Mouse (Mus musculus) hindlimb bud, embryonic 11.5 days (tissue): Measurements from ENCODE around the gene Gm11595.
"Not testable (repeated sequence)": the region's sequence is repeated elsewhere in the genome, so short reads cannot be mapped to it uniquely, and the experiment has no call there.

Experiments used
- DNase-seq: peaks from one replicate; pipeline ENCODE4 v3.0.0-alpha.2; 2012; ENCODE audit warnings: low read depth, low spot score; ENCODE audit errors: extremely low spot score

Gene Gm11595

GRCm38 (mm10) chr11:99772813-99773212, at the start of gene Gm11595:
Gene Gm11595 (minus strand): TSS chr11:99772913.
- DNase-seq: not testable (repeated sequence)

GRCm38 (mm10) chr11:99815566-99815965, 42.9 kb upstream of the Gm11595 start, which contains the start of gene Gm11564:
Gene Gm11564 (minus strand): TSS chr11:99815666.
- not testable (repeated sequence) for DNase-seq

- not testable (repeated sequence) for DNase-seq
Observed at GRCm38 (mm10) chr11:99809792-99810191, 37.1 kb upstream of the Gm11595 start, which contains the start of gene Krtap4-13. Gene Krtap4-13 (minus strand): TSS chr11:99809892.

- not testable (repeated sequence) for DNase-seq
Observed at GRCm38 (mm10) chr11:99804346-99804745, 31.6 kb upstream of the Gm11595 start, which contains the start of gene Gm11554. Gene Gm11554 (minus strand): TSS chr11:99804446.

- DNase-seq: not testable (repeated sequence)
Observed at GRCm38 (mm10) chr11:99798832-99799231, 26.1 kb upstream of the Gm11595 start, which contains the start of gene Gm11569. Gene Gm11569 (minus strand): TSS chr11:99798932.

- DNase-seq: no peak
Observed at GRCm38 (mm10) chr11:99793367-99793766, 20.7 kb upstream of the Gm11595 start, which contains the start of gene Gm11596. Gene Gm11596 (minus strand): TSS chr11:99793467.

GRCm38 (mm10) chr11:99784900-99785299, 12.2 kb upstream of the Gm11595 start, which contains the start of gene Krtap4-9:
Gene Krtap4-9 (plus strand): TSS chr11:99785200.
- DNase-seq: not testable (repeated sequence)

- DNase-seq: no peak
Observed at GRCm38 (mm10) chr11:99780604-99781003, 7.9 kb upstream of the Gm11595 start, which contains the start of gene Krtap4-8. Gene Krtap4-8 (minus strand): TSS chr11:99780704.

GRCm38 (mm10) chr11:99778401-99778800, 5.7 kb upstream of the Gm11595 start:
- DNase-seq: no peak

- DNase-seq: no peak
Observed at GRCm38 (mm10) chr11:99768410-99768809, 4.3 kb downstream of the Gm11595 start.

- no peak for DNase-seq
Observed at GRCm38 (mm10) chr11:99758877-99759276, 13.8 kb downstream of the Gm11595 start.

- DNase-seq: no peak
Observed at GRCm38 (mm10) chr11:99743985-99744384, 28.7 kb downstream of the Gm11595 start.

GRCm38 (mm10) chr11:99734190-99734589, 38.5 kb downstream of the Gm11595 start, which contains the start of gene Gm14180:
Gene Gm14180 (minus strand): TSS chr11:99734290.
- DNase-seq: no peak

- DNase-seq: no peak
Observed at GRCm38 (mm10) chr11:99724061-99724460, 48.7 kb downstream of the Gm11595 start.
